Mouse (Mus musculus): ENCODE data around the gene Stk4. TPM values are rescaled to one million over a fixed set of nuclear protein-coding genes. Genes with fewer than 3 reads are reported as not detected.

The Stk4 gene
- total RNA-seq, 1 experiment from 2014 or later, result 34.7 TPM

DNA sequence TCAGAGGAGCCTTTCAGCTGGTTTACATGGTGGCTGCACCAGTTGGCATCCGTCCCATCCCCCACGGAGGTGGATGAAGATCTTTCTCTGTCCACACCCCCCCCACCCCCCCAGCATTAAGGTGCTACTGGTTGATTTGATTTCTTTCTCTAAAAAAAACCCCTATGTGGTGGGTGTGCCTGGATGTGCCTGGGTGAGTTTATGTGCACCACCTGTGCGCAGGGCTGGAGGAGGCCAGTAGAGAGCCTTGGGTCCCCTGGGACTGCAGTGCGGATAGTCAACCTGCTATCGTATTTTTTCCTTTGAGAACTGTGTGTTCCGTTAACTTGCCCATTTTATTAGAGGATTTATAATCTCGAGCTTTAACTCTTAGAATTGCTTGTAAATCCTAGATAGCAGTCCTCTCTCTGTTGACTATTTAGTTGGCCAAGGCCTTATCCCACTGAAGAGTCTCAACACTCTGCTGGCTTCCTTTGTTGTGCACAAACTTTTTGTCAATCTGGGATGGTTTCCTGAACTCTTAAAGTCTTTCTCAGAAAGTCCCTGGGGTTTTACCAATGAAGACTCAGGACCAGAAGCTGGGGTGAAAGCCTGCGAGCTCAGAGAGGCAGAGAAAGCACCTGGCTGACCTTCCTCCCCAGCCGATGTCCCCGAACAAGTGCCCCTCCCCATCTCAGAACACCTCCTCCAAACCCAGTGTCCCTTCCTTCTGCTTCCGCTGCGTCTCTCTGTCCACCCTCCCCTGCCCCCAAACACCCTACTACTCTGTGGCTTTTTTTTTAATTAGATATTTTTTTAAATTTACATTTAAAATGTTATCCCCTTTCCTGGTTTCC lies 58.7 kb downstream of the Stk4 start:
- no peak for DNase-seq

DNA sequence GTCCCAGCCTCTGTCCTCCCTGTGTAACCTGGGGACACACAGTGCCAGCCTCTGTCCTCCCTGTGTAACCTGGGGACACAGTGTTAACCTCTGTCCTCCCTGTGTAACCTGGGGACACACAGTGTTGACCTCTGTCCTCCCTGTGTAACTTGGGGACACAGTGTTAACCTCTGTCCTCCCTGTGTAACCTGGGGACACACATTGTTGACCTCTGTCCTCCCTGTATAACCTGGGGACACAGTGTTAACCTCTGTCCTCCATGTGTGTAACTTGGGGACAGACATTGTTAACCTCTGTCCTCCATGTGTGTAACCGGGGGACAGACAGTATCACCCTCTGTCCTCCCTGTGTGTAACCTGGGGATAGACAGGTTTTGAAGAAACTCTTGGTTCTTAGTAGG lies 61.5 kb downstream of the Stk4 start:
- DNase-seq, result no peak

GRCm38 (mm10) chr2:164134563-164134962 lies 64.4 kb downstream of the Stk4 start:
- peak; percentile 36 for DNase-seq

- no peak for DNase-seq
These were observed 65.2 kb downstream of the Stk4 start for GRCm38 (mm10) chr2:164135367-164135766.

GRCm38 (mm10) chr2:164136393-164136792 lies 66.3 kb downstream of the Stk4 start:
- DNase-seq, result no peak

DNA sequence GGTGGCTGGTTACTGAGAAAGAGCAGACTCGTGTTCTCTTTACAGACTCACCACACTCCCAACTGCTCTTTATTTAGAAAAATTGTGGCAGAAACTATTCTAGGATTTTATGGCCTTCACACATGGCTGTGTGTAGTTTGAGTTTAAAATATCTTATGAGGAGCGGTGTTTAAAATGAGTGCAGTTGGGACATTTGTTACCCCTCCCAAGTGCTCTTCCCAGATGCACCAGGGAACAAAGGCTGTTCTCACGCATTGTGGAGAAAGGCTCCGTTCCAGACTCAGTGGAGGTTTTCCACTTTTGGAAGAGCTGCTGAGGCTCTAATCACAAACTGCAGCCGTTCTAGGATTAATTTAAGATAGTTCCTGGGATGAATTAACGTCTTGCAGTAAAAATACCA lies 67.6 kb downstream of the Stk4 start:
- no peak for DNase-seq

- DNase-seq, result peak; percentile 24
These were observed 71.9 kb downstream of the Stk4 start for GRCm38 (mm10) chr2:164142021-164142420.

DNA sequence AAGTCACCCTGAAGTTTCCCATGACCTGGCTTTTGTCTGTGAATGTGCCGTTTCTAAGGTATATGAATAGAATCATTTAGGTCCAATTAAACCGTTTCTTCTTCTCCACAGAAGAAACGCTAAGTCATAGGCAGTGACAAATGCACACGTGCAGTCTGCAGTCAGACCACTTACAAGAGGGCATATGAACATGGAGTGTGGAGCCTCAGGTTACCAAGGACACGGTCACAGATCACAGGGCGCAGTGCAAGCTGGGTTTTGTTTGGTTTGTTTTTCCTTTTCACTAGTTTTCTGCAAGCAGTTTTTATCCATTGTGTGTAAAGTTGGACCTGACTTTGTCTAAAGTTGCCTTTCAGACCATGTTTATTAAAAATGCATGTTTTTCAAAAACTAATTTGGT lies 73.9 kb downstream of the Stk4 start:
- no peak for DNase-seq

- DNase-seq, result no peak
These were observed 74.4 kb downstream of the Stk4 start for GRCm38 (mm10) chr2:164144541-164144940.

GRCm38 (mm10) chr2:164146556-164146955 lies 76.4 kb downstream of the Stk4 start:
- no peak for DNase-seq

DNA sequence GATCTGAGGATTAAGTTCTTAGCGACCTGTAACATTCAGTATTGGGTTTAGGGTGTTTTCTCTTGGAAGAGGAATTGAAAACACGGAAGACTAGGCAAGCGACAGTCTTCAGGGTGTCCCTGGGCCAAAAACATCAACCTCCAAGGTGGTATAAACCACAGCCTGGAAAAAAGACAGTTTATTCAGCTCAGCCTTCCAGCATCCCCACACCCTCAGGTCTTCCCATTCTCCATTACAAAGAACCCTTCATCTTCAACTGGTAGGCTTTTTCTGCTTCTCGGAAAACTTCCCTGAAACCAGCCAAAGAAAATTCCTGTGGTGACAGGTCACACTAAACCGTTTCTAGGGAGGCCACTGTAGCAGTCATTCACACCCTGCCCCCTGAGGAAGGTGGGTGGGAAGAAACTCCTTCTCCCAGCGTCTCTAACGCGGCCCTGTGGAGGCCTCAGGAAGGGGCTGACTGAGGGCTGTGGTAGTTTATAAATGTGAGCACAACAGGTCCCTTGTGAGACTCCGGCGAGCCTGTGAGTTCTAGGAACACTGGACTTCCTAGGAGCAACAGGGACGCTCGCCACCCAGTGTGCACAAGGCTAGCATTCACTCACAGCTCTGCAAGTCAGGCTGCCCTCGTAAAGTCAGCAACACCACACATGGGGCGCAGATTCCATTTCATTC lies 80.1 kb downstream of the Stk4 start:
- DNase-seq, result no peak

DNA sequence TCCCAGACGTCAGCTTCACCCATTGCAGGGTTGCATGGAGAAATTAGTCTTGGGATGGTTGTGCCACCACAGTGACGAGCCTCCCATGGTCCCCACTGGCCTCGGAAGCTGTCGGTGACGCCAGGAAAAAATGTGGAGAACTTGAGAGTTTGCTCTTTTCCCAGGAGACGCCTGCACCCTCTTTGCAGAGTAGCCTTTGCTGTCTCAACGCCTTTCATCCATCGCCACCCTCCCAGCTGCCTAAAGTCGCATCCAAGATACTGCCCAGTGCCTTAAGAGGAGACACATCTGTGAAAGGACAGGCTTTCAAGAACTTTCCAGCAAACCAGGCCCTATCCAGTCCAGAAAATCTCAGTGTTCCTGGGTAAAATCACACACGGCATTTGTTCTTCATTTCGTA lies 82.2 kb downstream of the Stk4 start:
- DNase-seq, result no peak

DNA sequence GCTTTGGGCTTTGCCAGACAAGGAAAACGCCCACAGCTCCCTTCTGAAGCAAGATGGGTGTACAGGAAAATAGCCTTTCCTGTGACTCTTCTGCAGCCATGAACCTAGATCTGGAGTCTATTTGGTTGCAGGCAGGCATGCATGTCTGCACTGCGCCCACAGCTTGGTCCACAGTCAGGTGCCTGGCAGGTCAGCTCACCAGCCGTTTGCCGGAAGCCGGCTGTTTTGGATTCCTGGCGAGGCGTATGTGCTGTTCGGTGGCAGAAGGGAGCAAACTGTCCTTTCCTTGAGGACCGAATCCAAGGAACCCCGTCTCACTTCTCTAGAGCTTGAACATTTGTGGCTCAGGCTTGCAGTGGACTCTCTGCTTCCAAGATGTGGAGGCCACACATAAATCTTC lies 83.9 kb downstream of the Stk4 start:
- no peak for DNase-seq

- DNase-seq, result peak; percentile 14
These were observed 86.0 kb downstream of the Stk4 start for GRCm38 (mm10) chr2:164156158-164156557.

- DNase-seq, result no peak
These were observed 88.7 kb downstream of the Stk4 start for GRCm38 (mm10) chr2:164158838-164159237.

- no peak for DNase-seq
These were observed 91.5 kb downstream of the Stk4 start for GRCm38 (mm10) chr2:164161515-164162055.

DNA sequence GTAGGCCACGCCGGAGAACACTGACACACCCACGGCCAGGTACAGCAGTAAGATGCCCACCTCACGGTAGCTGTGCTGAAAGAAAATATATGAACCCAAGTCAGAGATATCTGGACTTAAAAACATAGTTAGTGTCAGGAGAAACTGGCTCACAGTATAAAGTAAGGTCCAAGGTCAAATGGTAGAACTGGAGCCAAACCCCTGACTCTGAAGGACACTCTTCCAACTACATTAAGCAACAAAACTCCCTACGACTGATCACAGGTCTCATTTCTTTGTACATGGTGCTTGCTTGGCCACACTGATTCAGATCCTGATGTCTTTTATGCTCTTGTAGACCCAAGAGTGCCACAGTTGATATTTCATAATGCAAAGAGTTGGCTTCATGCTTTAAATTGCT lies 94.8 kb downstream of the Stk4 start:
- no peak for DNase-seq

- DNase-seq, result no peak
These were observed 97.8 kb downstream of the Stk4 start for GRCm38 (mm10) chr2:164167752-164168570.

GRCm38 (mm10) chr2:164168571-164168946 lies 98.4 kb downstream of the Stk4 start:
- DNase-seq, result no peak

DNA sequence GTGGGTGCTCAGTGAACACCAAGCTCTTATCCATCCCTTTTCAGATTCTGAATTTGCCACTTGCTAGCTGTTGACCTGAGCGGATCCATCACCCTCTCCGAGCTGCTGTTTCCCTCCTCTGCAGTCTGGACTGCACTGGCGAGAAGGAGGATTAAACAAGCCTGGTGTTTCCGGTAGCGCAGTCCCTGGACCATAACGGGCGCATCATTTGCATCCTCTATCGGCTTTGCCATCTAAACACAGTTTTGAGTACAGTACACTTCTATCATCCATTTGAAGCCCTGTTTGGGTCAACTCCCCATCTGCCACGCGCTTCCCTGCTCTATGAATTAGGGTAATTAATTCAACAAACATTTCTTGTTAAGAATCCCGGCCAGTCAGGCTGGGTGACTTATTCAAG lies 100.2 kb downstream of the Stk4 start:
- no peak for DNase-seq

DNA sequence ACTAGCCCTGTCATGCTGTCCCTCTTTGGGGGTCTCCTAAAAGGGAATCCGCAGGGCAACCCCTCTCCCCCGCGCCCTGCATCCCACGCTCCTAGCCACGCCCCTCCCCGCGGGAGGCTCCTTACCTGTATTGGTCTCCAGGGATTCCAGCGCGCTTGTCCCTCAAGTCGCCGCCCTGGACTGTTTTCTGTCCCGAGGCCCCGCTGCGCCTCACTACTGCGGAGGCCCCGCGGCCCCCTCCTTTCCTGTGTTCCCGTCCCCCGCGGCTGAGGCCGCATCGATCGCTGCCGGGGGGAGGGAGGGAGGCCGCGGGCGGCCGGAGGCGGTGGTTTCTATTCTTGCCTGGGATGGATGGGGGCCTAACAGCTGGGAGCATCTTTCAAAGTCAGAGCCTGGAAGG lies 100.8 kb downstream of the Stk4 start, which contains the start of gene Kcns1:
TSS of gene Kcns1 (minus strand) at position 212 of the 400 bp plus-strand sequence.
- DNase-seq, result no peak

- DNase-seq, result peak; percentile 24
These were observed 103.3 kb downstream of the Stk4 start for GRCm38 (mm10) chr2:164173394-164173793.
